Mouse (Mus musculus): Measurements from ENCODE around the gene Taar8c. TPM values are rescaled to one million over a fixed set of nuclear protein-coding genes. Genes with fewer than 3 reads are reported as not detected.
"Not testable (repeated sequence)": the region's sequence is repeated elsewhere in the genome, so short reads cannot be mapped to it uniquely, and the experiment has no call there.

Gene Taar8c
- polyA plus RNA-seq, 1 experiment: not detected

GRCm38 (mm10) chr10:24080166-24080565, 21.5 kb downstream of the Taar8c start:
- DNase-seq (ENCODE audit: low read depth, low spot score): no peak

GRCm38 (mm10) chr10:24076200-24076599, 25.5 kb downstream of the Taar8c start, which contains the start of gene Taar8a:
Gene Taar8a (plus strand): TSS chr10:24076500.
- not testable (repeated sequence) for DNase-seq (ENCODE audit: low read depth, low spot score)
- 85% methylated on average over 2 of the region's 4 CpGs for WGBS

More at GRCm38 (mm10) chr10:24080166-24080565, 21.5 kb downstream of the Taar8c start:
- 29% methylated on average over 3 of the region's 3 CpGs for WGBS

- 17% methylated on average over 2 of the region's 2 CpGs for WGBS
- not testable (repeated sequence) for DNase-seq (ENCODE audit: low read depth, low spot score)
These were observed 27.0 kb downstream of the Taar8c start for GRCm38 (mm10) chr10:24074751-24075150.

- WGBS: 82% methylated on average over 3 of the region's 3 CpGs
- no peak for DNase-seq (ENCODE audit: low read depth, low spot score)
These were observed 42.7 kb downstream of the Taar8c start for GRCm38 (mm10) chr10:24058986-24059385.

GRCm38 (mm10) chr10:24052039-24052438, 49.7 kb downstream of the Taar8c start:
- no peak for DNase-seq (ENCODE audit: low read depth, low spot score)

More at GRCm38 (mm10) chr10:24052039-24052438, 49.7 kb downstream of the Taar8c start:
- WGBS: 57% methylated on average over 5 of the region's 5 CpGs

Other genes with a start within 250 kb of the Taar8c start
- 58.1 and 174 TPM in 2 replicates for gene Vnn1, start 207.2 kb downstream of the Taar8c start, polyA plus RNA-seq (2012; rRNA removed)
- gene Taar1, start 181.6 kb downstream of the Taar8c start, polyA plus RNA-seq (2012; rRNA removed): not detected in 2 replicates
- not detected in 2 replicates for gene Taar2, start 163.3 kb downstream of the Taar8c start, polyA plus RNA-seq (2012; rRNA removed)
- gene Taar3, start 152.4 kb downstream of the Taar8c start, polyA plus RNA-seq (2012; rRNA removed): not detected in 2 replicates
- not detected in 2 replicates for gene Taar4, start 141.4 kb downstream of the Taar8c start, polyA plus RNA-seq (2012; rRNA removed)
- not detected in 2 replicates for gene Taar5, start 131.2 kb downstream of the Taar8c start, polyA plus RNA-seq (2012; rRNA removed)
- gene Taar6, start 116.3 kb downstream of the Taar8c start, polyA plus RNA-seq (2012; rRNA removed): not detected in 2 replicates
- gene Taar7a, start 108.4 kb downstream of the Taar8c start, polyA plus RNA-seq (2012; rRNA removed): not detected in 2 replicates
- gene Taar7b, start 102.0 kb downstream of the Taar8c start, polyA plus RNA-seq (2012; rRNA removed): not detected in 2 replicates
- not detected in 2 replicates for gene Taar7d, start 74.7 kb downstream of the Taar8c start, polyA plus RNA-seq (2012; rRNA removed)
- not detected in 2 replicates for gene Taar7e, start 64.3 kb downstream of the Taar8c start, polyA plus RNA-seq (2012; rRNA removed)
- not detected in 2 replicates for gene Taar7f, start 52.4 kb downstream of the Taar8c start, polyA plus RNA-seq (2012; rRNA removed)
- not detected in 2 replicates for gene Taar8a, start 25.4 kb downstream of the Taar8c start, polyA plus RNA-seq (2012; rRNA removed)
- gene Taar8b, start 9.6 kb downstream of the Taar8c start, polyA plus RNA-seq (2012; rRNA removed): not detected in 2 replicates
- gene Taar9, start 7.6 kb upstream of the Taar8c start, polyA plus RNA-seq (2012; rRNA removed): not detected in 2 replicates
- gene Stx7, start 47.4 kb upstream of the Taar8c start, polyA plus RNA-seq (2012; rRNA removed): 71.2 and 112 TPM in 2 replicates
- 2.0 and 2.4 TPM in 2 replicates for gene Moxd1, start 121.6 kb upstream of the Taar8c start, polyA plus RNA-seq (2012; rRNA removed)